Mouse (Mus musculus) midbrain, embryonic 16.5 days (tissue): Measurements from ENCODE around the gene Prtn3. TPM values are rescaled to one million over a fixed set of nuclear protein-coding genes. Genes with fewer than 3 reads are reported as not detected.

Source experiments
- ATAC-seq: fragments of 200-750 bp; cut with Nextera tagmentation; 2 replicates; pipeline ENCODE4 v1.8.0; 2017; ENCODE audit warnings: moderate TSS enrichment
- H3K27ac ChIP-seq: fragments of 300-500 bp; sonication (generic); 2 replicates; pipeline ENCODE4 v1.5.1; 2014; ENCODE audit warnings: mild to moderate bottlenecking, low read length, mixed read lengths
- H3K27me3 ChIP-seq: fragments of 300-500 bp; sonication (generic); 2 replicates; pipeline ENCODE4 v1.6.1; 2014; ENCODE audit warnings: low read depth, low read length, mixed read lengths; ENCODE audit not compliant: control insufficient read depth, insufficient read depth
- H3K36me3 ChIP-seq: fragments of 300-500 bp; sonication (generic); 2 replicates; pipeline ENCODE4 v1.6.1; 2014; ENCODE audit warnings: mild to moderate bottlenecking, low read length, moderate library complexity, mixed read lengths; ENCODE audit not compliant: control insufficient read depth, insufficient read depth
- H3K4me1 ChIP-seq: fragments of 300-500 bp; sonication (generic); 2 replicates; pipeline ENCODE4 v1.6.1; 2014; ENCODE audit warnings: mild to moderate bottlenecking, low read length, mixed read lengths; ENCODE audit not compliant: control insufficient read depth, insufficient read depth
- H3K4me2 ChIP-seq: fragments of 300-500 bp; sonication (generic); 2 replicates; pipeline ENCODE4 v1.6.1; 2014; ENCODE audit warnings: mild to moderate bottlenecking, low read length, mixed read lengths
- H3K4me3 ChIP-seq: fragments of 300-500 bp; sonication (generic); 2 replicates; pipeline ENCODE4 v1.5.1; 2014; ENCODE audit warnings: low read depth, mild to moderate bottlenecking, low read length, moderate library complexity, mixed read lengths
- H3K9ac ChIP-seq: fragments of 300-500 bp; sonication (generic); 2 replicates; pipeline ENCODE4 v1.6.1; 2014; ENCODE audit warnings: low read depth, low read length, mixed read lengths
- H3K9me3 ChIP-seq: fragments of 300-500 bp; sonication (generic); replicated peaks from 2 replicates; pipeline ENCODE4 v1.6.1; 2014; ENCODE audit warnings: mild to moderate bottlenecking, low read length, mixed read lengths; ENCODE audit not compliant: control insufficient read depth, poor library complexity, severe bottlenecking
- WGBS: fragments of 180-500 bp; shearing (Covaris S2); extraction: QIAGEN DNeasy Blood & Tissue Kit; methylation state at CpG from one replicate; pipeline ENCODE4 v1.1.7; 2014; 5-methylcytosine and 5-hydroxymethylcytosine counted together
- polyA plus RNA-seq: library from polyadenylated mRNA; unstranded; fragments of >200 nt; fragmentation: Nextera tagmentation; extraction: Ambion mirVana; gene quantifications from 2 replicates; pipeline ENCODE4 v1.2.1, GENCODE M21; 2015

The Prtn3 gene
- polyA plus RNA-seq, 1 experiment from 2014 or later = 12.7 TPM

GRCm38 (mm10) chr10:79840644-79841551, 33.4 kb upstream of the Prtn3 start:
- Histone ChIP-seq H3K36me3 (no peaks in the 10 kb centered on the region), H3K4me2 (peak overlapping the region; percentile 67), H3K27me3 (no peaks in the 10 kb centered on the region), H3K27ac (peak overlapping the region; percentile 40; the same call in 1 of the 2 replicates), H3K9me3 (no peaks in the 10 kb centered on the region), H3K9ac (peak overlapping the region; percentile 49), H3K4me3 (peak overlapping the region; percentile 33), H3K4me1 (peaks cover 11% of the 10 kb centered on the region)
- ATAC-seq = peak; percentile 80
- WGBS = 1% methylated on average over 24 of the region's 24 CpGs

- Histone ChIP-seq H3K36me3 (no peaks in the 10 kb centered on the region), H3K9ac (no peak overlapping the region), H3K27me3 (no peaks in the 10 kb centered on the region), H3K4me1 (peaks cover 11% of the 10 kb centered on the region), H3K4me3 (no peak overlapping the region), H3K27ac (no peak overlapping the region), H3K9me3 (no peaks in the 10 kb centered on the region), H3K4me2 (no peak overlapping the region)
- WGBS = 69% methylated on average over 3 of the region's 3 CpGs
- no peak for ATAC-seq
Measured at GRCm38 (mm10) chr10:79842322-79842721, 32.0 kb upstream of the Prtn3 start.

DNA sequence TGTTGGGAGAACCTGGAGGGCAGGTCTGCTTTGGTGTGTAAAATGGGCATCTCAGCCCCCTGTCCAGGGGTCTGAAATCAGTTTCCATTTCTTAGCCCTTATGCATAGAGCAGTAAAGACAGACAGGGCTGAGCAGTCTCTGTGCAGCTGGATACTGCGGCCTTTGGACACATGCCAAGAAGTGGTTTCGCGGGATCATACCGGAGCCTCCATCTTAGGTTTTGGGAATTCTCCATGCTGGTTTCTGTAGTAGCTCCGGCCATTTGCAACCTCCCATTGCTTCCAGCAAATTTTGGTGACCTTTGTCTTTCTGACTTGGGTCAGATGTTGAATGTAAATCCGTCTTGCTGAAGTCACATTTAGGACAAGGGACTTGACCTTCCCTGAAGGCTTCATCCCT, 30.8 kb upstream of the Prtn3 start:
- ATAC-seq = no peak
- Histone ChIP-seq H3K4me3 (no peak overlapping the region), H3K9me3 (no peaks in the 10 kb centered on the region), H3K4me1 (peaks cover 11% of the 10 kb centered on the region), H3K27ac (no peak overlapping the region), H3K4me2 (no peak overlapping the region), H3K27me3 (no peaks in the 10 kb centered on the region), H3K36me3 (no peaks in the 10 kb centered on the region), H3K9ac (no peak overlapping the region)
- WGBS = 62% methylated on average over 6 of the region's 6 CpGs

DNA sequence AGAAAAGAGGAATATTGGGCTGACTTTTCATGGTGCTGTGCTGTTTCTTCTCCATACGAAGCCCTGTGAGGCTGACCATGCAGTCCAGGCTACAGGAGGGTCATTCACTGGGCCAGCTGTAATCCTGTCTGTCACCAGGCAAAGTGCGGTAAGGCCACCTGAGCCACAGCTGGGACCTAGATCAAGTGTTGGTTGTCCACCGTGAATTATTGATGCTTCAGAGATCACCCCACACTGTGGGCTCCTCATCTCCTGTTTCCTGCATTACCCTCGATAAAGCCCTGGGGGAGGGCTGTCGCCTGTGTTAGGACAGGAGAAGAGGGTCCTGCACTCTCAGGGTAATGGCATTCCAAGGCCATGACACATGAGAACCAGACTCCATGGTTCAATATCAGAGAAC, 27.7 kb upstream of the Prtn3 start:
- H3K9ac ChIP-seq = no peak overlapping the region
- WGBS = 72% methylated on average over 5 of the region's 5 CpGs
- no peaks in the 10 kb centered on the region for H3K27me3 ChIP-seq
- peaks cover 4% of the 10 kb centered on the region; the same call in 1 of the 2 replicates for H3K4me1 ChIP-seq
- no peak overlapping the region for H3K27ac ChIP-seq
- H3K4me3 ChIP-seq = no peak overlapping the region
- no peaks in the 10 kb centered on the region for H3K9me3 ChIP-seq
- ATAC-seq = no peak
- H3K36me3 ChIP-seq = no peaks in the 10 kb centered on the region
- no peak overlapping the region for H3K4me2 ChIP-seq

GRCm38 (mm10) chr10:79849941-79850628, 24.2 kb upstream of the Prtn3 start:
- Histone ChIP-seq H3K4me1 (peaks cover 22% of the 10 kb centered on the region), H3K36me3 (no peaks in the 10 kb centered on the region), H3K9me3 (no peaks in the 10 kb centered on the region), H3K4me3 (no peak overlapping the region), H3K4me2 (no peak overlapping the region), H3K27me3 (no peaks in the 10 kb centered on the region), H3K9ac (no peak overlapping the region), H3K27ac (no peak overlapping the region)
- no peak for ATAC-seq
- 83% methylated on average over 8 of the region's 8 CpGs for WGBS

- ATAC-seq = no peak
- peak overlapping the region; percentile 91; the same call in 1 of the 2 replicates for H3K4me2 ChIP-seq
- H3K9ac ChIP-seq = peak overlapping the region; percentile 86
- H3K27ac ChIP-seq = peak overlapping the region; percentile 96
- peaks cover 34% of the 10 kb centered on the region for H3K4me1 ChIP-seq
- H3K9me3 ChIP-seq = no peaks in the 10 kb centered on the region
- no peaks in the 10 kb centered on the region for H3K27me3 ChIP-seq
- 79% methylated on average over 3 of the region's 3 CpGs for WGBS
- H3K36me3 ChIP-seq = no peaks in the 10 kb centered on the region
- no peak overlapping the region for H3K4me3 ChIP-seq
Measured at GRCm38 (mm10) chr10:79851653-79852052, 22.6 kb upstream of the Prtn3 start.

GRCm38 (mm10) chr10:79852107-79852789, 22.0 kb upstream of the Prtn3 start:
- ATAC-seq = no peak
- Histone ChIP-seq H3K4me3 (peak overlapping the region; percentile 83; the same call in 1 of the 2 replicates), H3K27me3 (no peaks in the 10 kb centered on the region), H3K9ac (peak overlapping the region; percentile 86), H3K27ac (peak overlapping the region; percentile 96), H3K4me2 (peak overlapping the region; percentile 91), H3K4me1 (peaks cover 40% of the 10 kb centered on the region), H3K36me3 (no peaks in the 10 kb centered on the region), H3K9me3 (no peaks in the 10 kb centered on the region)
- 58% methylated on average over 9 of the region's 9 CpGs for WGBS

- Histone ChIP-seq H3K4me3 (peak overlapping the region; percentile 83), H3K4me1 (peaks cover 46% of the 10 kb centered on the region), H3K4me2 (peak overlapping the region; percentile 91), H3K9ac (peak overlapping the region; percentile 86), H3K36me3 (no peaks in the 10 kb centered on the region), H3K9me3 (no peaks in the 10 kb centered on the region), H3K27me3 (no peaks in the 10 kb centered on the region), H3K27ac (peak overlapping the region; percentile 96)
- ATAC-seq = no peak
- 12% methylated on average over 8 of the region's 8 CpGs for WGBS
Measured at GRCm38 (mm10) chr10:79852827-79853226, 21.4 kb upstream of the Prtn3 start.
